Mouse (Mus musculus): ENCODE measurements around the gene Ube2u. TPM values are rescaled to one million over a fixed set of nuclear protein-coding genes. Genes with fewer than 3 reads are reported as not detected.

Gene Ube2u
- polyA plus RNA-seq (2014; fragmentation: Illumina TruSeq; extraction: RNeasy Lipid Tissue Mini Kit (QIAGEN cat#74804); ENCODE audit: low replicate concordance) = not detected

GRCm38 (mm10) chr4:100478592-100479321 is at the start of gene Ube2u:
Gene Ube2u (plus strand): TSS chr4:100478849.

